ENCODE assay signal across 9 mouse cellular contexts in genomic region chr16:57755708-57756107, GRCm38 (mm10). TPM values are rescaled to one million over a fixed set of nuclear protein-coding genes. Genes with fewer than 3 reads are reported as not detected.
DNase-seq lines count a peak whose midpoint lies in the region; ATAC-seq and TF ChIP-seq lines count a peak whose summit lies in the region.
"Had no signal": no experiment of that assay in that cellular context is flagged by ENCODE, and none has a peak within 500 bp of the region (broad histone marks: within the 10 kb centered on the region; RNA-seq: fewer than 3 reads in every experiment).

No protein-coding gene starts in this region.

- no peak for TF ChIP-seq CTCF in C2C12 (IDR thresholded peaks at IDR 0.05; ENCODE audit: control insufficient read depth, insufficient read depth, insufficient read length)

- peaks cover 34% of the 10 kb centered on the region for H3K79me2 ChIP-seq in C2C12 (ENCODE audit: control insufficient read depth, insufficient read depth)

- peaks cover 12% of the 10 kb centered on the region; the same call in 1 of the 2 replicates for H3K4me1 ChIP-seq in heart, embryonic 12.5 days (replicated peaks)
- peaks cover 14% of the 10 kb centered on the region for H3K4me1 ChIP-seq in forebrain, embryonic 12.5 days
- no peaks in the 10 kb centered on the region for H3K4me1 ChIP-seq in midbrain, embryonic 11.5 days (ENCODE audit: control insufficient read depth, insufficient read depth, low read length)

- no peaks in the 10 kb centered on the region for H3K36me3 ChIP-seq in heart, embryonic 12.5 days
- H3K36me3 ChIP-seq in C2C12 (ENCODE audit: control insufficient read depth, insufficient read depth) = no peaks in the 10 kb centered on the region
- H3K36me3 ChIP-seq in forebrain, embryonic 12.5 days (replicated peaks) = no peaks in the 10 kb centered on the region
- no peaks in the 10 kb centered on the region for H3K36me3 ChIP-seq in midbrain, embryonic 11.5 days (ENCODE audit: control insufficient read depth, insufficient read depth, low read length)
- H3K36me3 ChIP-seq: lung, embryonic 15.5 days had no signal

- no peak overlapping the region for H3ac ChIP-seq in C2C12 (ENCODE audit: control insufficient read depth, insufficient read length, low read depth)

- H3K9me3 ChIP-seq in heart, embryonic 12.5 days (replicated peaks) = no peaks in the 10 kb centered on the region
- no peaks in the 10 kb centered on the region for H3K9me3 ChIP-seq in forebrain, embryonic 12.5 days
- H3K9me3 ChIP-seq in midbrain, embryonic 11.5 days (ENCODE audit: control insufficient read depth, low read length) = no peaks in the 10 kb centered on the region
- H3K9me3 ChIP-seq: lung, embryonic 15.5 days had no signal

- H3K4me2 ChIP-seq in heart, embryonic 12.5 days = peak overlapping the region; percentile 82
- H3K4me2 ChIP-seq in forebrain, embryonic 12.5 days = peak overlapping the region; percentile 70
- H3K4me2 ChIP-seq in midbrain, embryonic 11.5 days = no peak overlapping the region

- H3K9ac ChIP-seq in heart, embryonic 12.5 days = no peak overlapping the region
- no peak overlapping the region for H3K9ac ChIP-seq in forebrain, embryonic 12.5 days
- no peak overlapping the region for H3K9ac ChIP-seq in midbrain, embryonic 11.5 days (ENCODE audit: low read length)

- 44% methylated on average over 5 of the region's 5 CpGs for WGBS in heart, embryonic 12.5 days
- 30% methylated on average over 5 of the region's 5 CpGs for WGBS in forebrain, embryonic 12.5 days
- 38% methylated on average over 5 of the region's 5 CpGs for WGBS in midbrain, embryonic 11.5 days

- ATAC-seq in heart, embryonic 12.5 days (ENCODE audit: insufficient number of reproducible peaks, low FRiP score) = no peak
- ATAC-seq in forebrain, embryonic 12.5 days (ENCODE audit: low FRiP score) = no peak
- ATAC-seq in midbrain, embryonic 11.5 days (ENCODE audit: low FRiP score) = 0 out of 2 replicates have a peak, but pooled peaks have one; percentile 36
- ATAC-seq in megakaryocyte progenitor cell, adult 5-6 weeks (replicated peaks; ENCODE audit: poor library complexity) = no peak

- H3K27me3 ChIP-seq in heart, embryonic 12.5 days (replicated peaks) = no peaks in the 10 kb centered on the region
- H3K27me3 ChIP-seq in C2C12 (ENCODE audit: control insufficient read depth, insufficient read depth, insufficient read length) = no peaks in the 10 kb centered on the region
- H3K27me3 ChIP-seq in forebrain, embryonic 12.5 days = peaks cover 4% of the 10 kb centered on the region; the same call in 1 of the 2 replicates
- H3K27me3 ChIP-seq in midbrain, embryonic 11.5 days (ENCODE audit: control insufficient read depth, insufficient read depth, low read length) = no peaks in the 10 kb centered on the region

- H3K79me3 ChIP-seq in C2C12 (ENCODE audit: low read depth) = peaks cover 9% of the 10 kb centered on the region

- no peak overlapping the region for H3K27ac ChIP-seq in heart, embryonic 12.5 days (ENCODE audit: poor library complexity, severe bottlenecking)
- no peak overlapping the region for H3K27ac ChIP-seq in forebrain, embryonic 12.5 days
- no peak overlapping the region for H3K27ac ChIP-seq in midbrain, embryonic 11.5 days (ENCODE audit: low read depth, low read length)
- H3K27ac ChIP-seq: lung, embryonic 15.5 days had no signal

- no peak for DNase-seq in heart, postnatal 4 days
- DNase-seq in midbrain, embryonic 11.5 days (ENCODE audit: low spot score, missing footprints) = peak; percentile 87
- no peak for DNase-seq in urinary bladder, adult 18-20 months (ENCODE audit: low spot score in 2 of 2)
- no peak for DNase-seq in gastrocnemius, postnatal 25 days

- H3K4me3 ChIP-seq in heart, embryonic 12.5 days = no peak overlapping the region
- peak overlapping the region; percentile 40 for H3K4me3 ChIP-seq in C2C12 (ENCODE audit: insufficient read depth, poor library complexity, severe bottlenecking)
- H3K4me3 ChIP-seq in forebrain, embryonic 12.5 days (replicated peaks) = no peak overlapping the region; the same call in 1 of the 2 replicates
- H3K4me3 ChIP-seq in midbrain, embryonic 11.5 days (ENCODE audit: low read depth, low read length) = no peak overlapping the region

TF ChIP-seq in C2C12, 6 proteins besides CTCF, POLR2A, EP300 and RAD21:
- no peak for TF ChIP-seq MYOD1 (IDR thresholded peaks at IDR 0.05; ENCODE audit: control insufficient read depth, insufficient read length, low read depth)
- TF ChIP-seq FOSL1 (IDR thresholded peaks at IDR 0.05; ENCODE audit: insufficient read depth, low read length, poor library complexity, severe bottlenecking) = no peak

RNA-seq across cellular contexts. Expression of gene Col8a1, which starts 1.2 kb away (rescaled TPM):
- 2.2 and 2.3 TPM in 2 replicates for polyA plus RNA-seq in heart, embryonic 12.5 days (2016; fragmentation: Nextera tagmentation; extraction: Ambion mirVana)
- 1 to 10 TPM; 3.6 to 4.6 TPM for total RNA-seq in heart, postnatal 4 days (2021)
- 5.2 TPM for polyA plus RNA-seq in C2C12 (2012; fragmentation: generic; extraction: Trizol)
- polyA plus RNA-seq in forebrain, embryonic 12.5 days (2016; fragmentation: Nextera tagmentation; extraction: Ambion mirVana) = 7.0 and 9.3 TPM in 2 replicates
- 1.1 TPM in 2 replicates for polyA plus RNA-seq in midbrain, embryonic 11.5 days (2014; fragmentation: Nextera tagmentation; extraction: Ambion mirVana)
- total RNA-seq in megakaryocyte progenitor cell, adult 5-6 weeks (2015) = not detected in 2 replicates
- total RNA-seq in megakaryocyte progenitor cell, adult 5-6 weeks (2017) = not detected in 2 replicates
- total RNA-seq in gastrocnemius, postnatal 25 days (2021) = 1 to 10 TPM; 6.3 to 9.1 TPM
